Mouse (Mus musculus) forebrain, embryonic 14.5 days (tissue): ENCODE results near the gene Vmn2r83. TPM values are rescaled to one million over a fixed set of nuclear protein-coding genes. Genes with fewer than 3 reads are reported as not detected.

Experiments used
- ATAC-seq: fragments of 200-750 bp; cut with Nextera tagmentation; 2 replicates; pipeline ENCODE4 v1.8.0; 2017; ENCODE audit warnings: mild to moderate bottlenecking, moderate library complexity
- DNase-seq: peaks from one replicate; pipeline ENCODE4 v3.0.0-alpha.2; 2015; ENCODE audit warnings: low spot score
- H3K27ac ChIP-seq: fragments of 300-500 bp; sonication (generic); 2 replicates; pipeline ENCODE4 v1.5.1; 2014; ENCODE audit warnings: low read depth, mild to moderate bottlenecking, control low read depth, low read length, moderate library complexity
- H3K27me3 ChIP-seq: fragments of 300-500 bp; sonication (generic); replicated peaks from 2 replicates; pipeline ENCODE4 v1.6.1; 2014; ENCODE audit warnings: low read length, control low read depth, mixed read lengths; ENCODE audit not compliant: control insufficient read depth, insufficient read depth
- H3K36me3 ChIP-seq: fragments of 300-500 bp; sonication (generic); 2 replicates; pipeline ENCODE4 v1.6.1; 2014; ENCODE audit warnings: low read length, control low read depth; ENCODE audit not compliant: control insufficient read depth, insufficient read depth
- H3K4me1 ChIP-seq: fragments of 300-500 bp; sonication (generic); 2 replicates; pipeline ENCODE4 v1.6.1; 2014; ENCODE audit warnings: antibody characterized with exemption, low read length, control low read depth; ENCODE audit not compliant: control insufficient read depth, insufficient read depth
- H3K4me2 ChIP-seq: fragments of 300-500 bp; sonication (generic); 2 replicates; pipeline ENCODE4 v1.6.1; 2014; ENCODE audit warnings: mild to moderate bottlenecking, control low read depth, low read length
- H3K4me3 ChIP-seq: fragments of 300-500 bp; sonication (generic); 2 replicates; pipeline ENCODE4 v1.5.1; 2014; ENCODE audit warnings: low read depth, low read length, control low read depth
- H3K9ac ChIP-seq: fragments of 300-500 bp; sonication (generic); 2 replicates; pipeline ENCODE4 v1.6.1; 2014; ENCODE audit warnings: mild to moderate bottlenecking, low read length, control low read depth, moderate library complexity
- H3K9me3 ChIP-seq: fragments of 300-500 bp; sonication (generic); replicated peaks from 2 replicates; pipeline ENCODE4 v1.6.1; 2016; ENCODE audit warnings: low read length, control low read depth, mixed read lengths; ENCODE audit not compliant: control insufficient read depth
- WGBS: fragments of 180-500 bp; shearing (Covaris S2); extraction: QIAGEN DNeasy Blood & Tissue Kit; methylation state at CpG from one replicate; pipeline ENCODE4 v1.1.7; 2014; 5-methylcytosine and 5-hydroxymethylcytosine counted together
- microRNA-seq: library from miRNA; unstranded; fragments of <30 nt; microRNA quantifications from one replicate; pipeline ENCODE4, GENCODE M21; 2016
- polyA plus RNA-seq: library from polyadenylated mRNA; unstranded; fragments of >200 nt; fragmentation: Nextera tagmentation; extraction: Ambion mirVana; gene quantifications from 2 replicates; pipeline ENCODE4 v1.2.1, GENCODE M21; 2014

Vmn2r83 gene
- polyA plus RNA-seq, 1 experiment from 2014 or later: not detected

DNA sequence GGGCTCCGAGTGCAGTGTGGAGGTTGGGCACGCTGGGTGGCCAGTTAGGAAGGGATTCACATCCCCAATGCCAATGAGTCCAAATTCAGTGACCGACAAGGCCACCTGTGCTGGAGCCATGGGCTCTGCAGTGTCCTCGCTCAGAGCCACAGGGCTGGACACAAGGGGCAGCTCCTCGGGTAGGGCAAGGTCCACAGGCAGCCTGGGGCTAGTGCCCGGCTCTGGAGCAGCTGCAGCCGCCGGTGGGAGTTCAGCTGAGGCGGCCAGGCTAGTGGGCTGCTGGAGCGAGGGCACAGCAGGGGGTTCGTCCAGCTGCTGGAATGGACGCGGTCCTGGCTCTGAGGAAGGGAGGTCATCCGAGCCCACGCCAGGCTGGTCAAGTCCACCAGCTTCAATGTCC is 73.0 kb downstream of the Vmn2r83 start:
- no peak overlapping the region for H3K9ac ChIP-seq
- ATAC-seq: no peak
- no peak overlapping the region for H3K27ac ChIP-seq
- no peaks in the 10 kb centered on the region for H3K9me3 ChIP-seq
- no peaks in the 10 kb centered on the region for H3K27me3 ChIP-seq
- 76% methylated on average over 15 of the region's 15 CpGs for WGBS
- no peak for DNase-seq
- no peak overlapping the region for H3K4me3 ChIP-seq
- H3K4me2 ChIP-seq: no peak overlapping the region
- no peaks in the 10 kb centered on the region for H3K4me1 ChIP-seq
- peaks cover 79% of the 10 kb centered on the region for H3K36me3 ChIP-seq

- ATAC-seq (no peak), DNase-seq (no peak)
- no peak overlapping the region for H3K9ac ChIP-seq
- H3K27me3 ChIP-seq: no peaks in the 10 kb centered on the region
- no peaks in the 10 kb centered on the region for H3K4me1 ChIP-seq
- peaks cover 85% of the 10 kb centered on the region for H3K36me3 ChIP-seq
- no peak overlapping the region for H3K4me3 ChIP-seq
- H3K4me2 ChIP-seq: no peak overlapping the region
- 94% methylated on average over 11 of the region's 11 CpGs for WGBS
- H3K27ac ChIP-seq: no peak overlapping the region
- no peaks in the 10 kb centered on the region for H3K9me3 ChIP-seq
Measured at GRCm38 (mm10) chr10:79542171-79542570, 73.6 kb downstream of the Vmn2r83 start.

Small RNA genes within 50 kb of the gene (microRNA-seq; reads per million reads assigned to microRNA genes)
- gene Mir6909: not detected

Other genes starting within 250 kb of the Vmn2r83 start
- not detected in 2 replicates for gene Vmn2r81, start 221.0 kb upstream of the Vmn2r83 start, polyA plus RNA-seq
- not detected in 2 replicates for gene Vmn2r82, start 112.2 kb upstream of the Vmn2r83 start, polyA plus RNA-seq
- 9.4 and 12.5 TPM in 2 replicates for gene Plpp2, start 65.1 kb downstream of the Vmn2r83 start, polyA plus RNA-seq
- 35.3 and 43.7 TPM in 2 replicates for gene Mier2, start 86.5 kb downstream of the Vmn2r83 start, polyA plus RNA-seq
- not detected in 2 replicates for gene Theg, start 118.6 kb downstream of the Vmn2r83 start, polyA plus RNA-seq
- 0.46 and 0.52 TPM in 2 replicates for gene C2cd4c, start 145.3 kb downstream of the Vmn2r83 start, polyA plus RNA-seq
- gene Shc2, start 169.2 kb downstream of the Vmn2r83 start, polyA plus RNA-seq: 5.9 and 6.5 TPM in 2 replicates
- 0.14 and 0.17 TPM in 2 replicates for gene Odf3l2, start 177.0 kb downstream of the Vmn2r83 start, polyA plus RNA-seq
- 1.1 and 1.2 TPM in 2 replicates for gene Madcam1, start 195.8 kb downstream of the Vmn2r83 start, polyA plus RNA-seq
- 101 and 105 TPM in 2 replicates for gene Tpgs1, start 200.6 kb downstream of the Vmn2r83 start, polyA plus RNA-seq
- gene Cdc34, start 213.5 kb downstream of the Vmn2r83 start, polyA plus RNA-seq: 76.0 and 76.9 TPM in 2 replicates
- gene Gzmm, start 220.3 kb downstream of the Vmn2r83 start, polyA plus RNA-seq: 1.4 and 1.5 TPM in 2 replicates
- gene Bsg, start 235.8 kb downstream of the Vmn2r83 start, polyA plus RNA-seq: 725 and 788 TPM in 2 replicates
- gene Hcn2, start 247.9 kb downstream of the Vmn2r83 start, polyA plus RNA-seq: 0.32 and 0.56 TPM in 2 replicates